Mouse (Mus musculus): ENCODE results near the gene Ube2ql1. TPM values are rescaled to one million over a fixed set of nuclear protein-coding genes. Genes with fewer than 3 reads are reported as not detected.

Ube2ql1 gene
- polyA plus RNA-seq, 1 experiment from 2014 or later = 0.02 TPM

DNA sequence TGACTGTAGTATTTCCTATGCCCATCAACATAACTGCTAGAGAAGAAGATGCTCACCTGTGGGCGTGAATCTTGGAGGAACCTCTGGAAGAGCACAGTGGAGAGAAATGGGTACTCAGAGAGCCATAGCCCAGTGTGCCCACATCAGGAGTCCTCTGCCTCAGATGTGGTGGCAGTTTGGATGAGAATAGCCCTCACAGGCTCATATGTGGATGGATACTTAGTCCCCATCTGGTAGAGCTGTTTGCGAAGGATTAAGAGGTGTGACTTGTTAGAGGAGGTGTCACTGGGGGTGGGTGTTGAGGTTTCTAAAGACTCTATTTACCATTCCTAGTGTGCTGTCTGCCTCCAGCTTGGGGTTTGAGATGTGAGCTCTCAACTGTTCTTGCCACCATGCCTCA lies 13.2 kb upstream of the Ube2ql1 start:
- Histone ChIP-seq H3K4me2 (ENCODE audit: low read depth, low read length) (no peak overlapping the region), H3K9me3 (replicated peaks; ENCODE audit: control insufficient read depth, low read length) (no peaks in the 10 kb centered on the region), H3K4me1 (ENCODE audit: control insufficient read depth, low read depth, low read length) (no peaks in the 10 kb centered on the region), H3K27me3 (ENCODE audit: control insufficient read depth, insufficient read depth, low read depth, low read length) (no peaks in the 10 kb centered on the region), H3K27ac (ENCODE audit: low read length) (no peak overlapping the region), H3K36me3 (ENCODE audit: control insufficient read depth, insufficient read depth) (no peaks in the 10 kb centered on the region), H3K9ac (ENCODE audit: low read depth, low read length) (no peak overlapping the region), H3K4me3 (ENCODE audit: low read depth, low read length) (no peak overlapping the region)
- 41% methylated on average over 2 of the region's 2 CpGs for WGBS (ENCODE audit: insufficient replicate concordance)
- no peak for ATAC-seq (ENCODE audit: low read depth)

DNA sequence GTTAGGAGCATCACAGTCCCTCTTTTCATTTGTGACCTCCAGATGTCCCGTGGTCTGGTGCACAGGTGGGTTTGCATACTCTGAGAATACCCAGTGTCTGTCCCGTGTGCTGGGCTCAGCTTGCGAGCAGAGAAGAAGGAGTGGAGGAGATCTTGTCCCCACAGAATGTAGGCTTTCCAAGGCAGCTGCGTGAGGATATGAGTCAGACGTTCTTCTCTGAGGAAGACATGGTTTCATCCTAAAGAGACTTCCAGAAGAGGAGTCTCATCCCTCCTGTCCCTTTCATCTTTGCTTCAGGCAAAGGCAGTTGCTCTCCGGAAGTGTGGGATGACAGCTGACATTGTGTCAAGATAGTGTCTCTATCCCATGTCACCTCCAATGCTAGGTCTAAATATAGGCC lies 11.8 kb upstream of the Ube2ql1 start:
- no peak for ATAC-seq (ENCODE audit: low read depth)
- Histone ChIP-seq H3K27me3 (ENCODE audit: control insufficient read depth, insufficient read depth, low read depth, low read length) (no peaks in the 10 kb centered on the region), H3K4me3 (ENCODE audit: low read depth, low read length) (no peak overlapping the region), H3K36me3 (ENCODE audit: control insufficient read depth, insufficient read depth) (no peaks in the 10 kb centered on the region), H3K4me1 (ENCODE audit: control insufficient read depth, low read depth, low read length) (no peaks in the 10 kb centered on the region), H3K9me3 (replicated peaks; ENCODE audit: control insufficient read depth, low read length) (no peaks in the 10 kb centered on the region), H3K4me2 (ENCODE audit: low read depth, low read length) (no peak overlapping the region), H3K9ac (ENCODE audit: low read depth, low read length) (no peak overlapping the region), H3K27ac (ENCODE audit: low read length) (no peak overlapping the region)
- 63% methylated on average over 6 of the region's 6 CpGs for WGBS (ENCODE audit: insufficient replicate concordance)

DNA sequence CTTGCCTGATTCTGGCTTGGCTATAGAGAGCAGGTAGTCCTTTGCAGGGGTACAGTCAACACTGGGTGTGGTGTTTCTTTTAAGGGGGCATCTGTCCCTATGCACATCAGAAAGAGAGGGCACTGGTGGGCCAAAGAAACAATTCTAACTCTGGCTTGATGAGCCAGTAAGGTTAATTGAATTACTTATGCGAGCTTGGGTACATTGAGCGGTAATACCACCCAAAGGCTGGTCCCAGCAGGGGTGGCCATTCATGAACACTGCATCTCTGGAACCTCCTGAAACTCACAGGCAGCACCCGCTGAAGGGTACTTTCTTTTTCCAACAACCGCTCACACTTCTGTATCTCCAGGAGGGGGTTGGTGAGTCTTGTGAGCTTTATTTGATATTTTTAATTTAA lies 9.1 kb upstream of the Ube2ql1 start:
- Histone ChIP-seq H3K4me3 (ENCODE audit: low read depth, low read length) (no peak overlapping the region), H3K9ac (ENCODE audit: low read depth, low read length) (no peak overlapping the region)
- no peak for ATAC-seq (ENCODE audit: low read depth)

DNA sequence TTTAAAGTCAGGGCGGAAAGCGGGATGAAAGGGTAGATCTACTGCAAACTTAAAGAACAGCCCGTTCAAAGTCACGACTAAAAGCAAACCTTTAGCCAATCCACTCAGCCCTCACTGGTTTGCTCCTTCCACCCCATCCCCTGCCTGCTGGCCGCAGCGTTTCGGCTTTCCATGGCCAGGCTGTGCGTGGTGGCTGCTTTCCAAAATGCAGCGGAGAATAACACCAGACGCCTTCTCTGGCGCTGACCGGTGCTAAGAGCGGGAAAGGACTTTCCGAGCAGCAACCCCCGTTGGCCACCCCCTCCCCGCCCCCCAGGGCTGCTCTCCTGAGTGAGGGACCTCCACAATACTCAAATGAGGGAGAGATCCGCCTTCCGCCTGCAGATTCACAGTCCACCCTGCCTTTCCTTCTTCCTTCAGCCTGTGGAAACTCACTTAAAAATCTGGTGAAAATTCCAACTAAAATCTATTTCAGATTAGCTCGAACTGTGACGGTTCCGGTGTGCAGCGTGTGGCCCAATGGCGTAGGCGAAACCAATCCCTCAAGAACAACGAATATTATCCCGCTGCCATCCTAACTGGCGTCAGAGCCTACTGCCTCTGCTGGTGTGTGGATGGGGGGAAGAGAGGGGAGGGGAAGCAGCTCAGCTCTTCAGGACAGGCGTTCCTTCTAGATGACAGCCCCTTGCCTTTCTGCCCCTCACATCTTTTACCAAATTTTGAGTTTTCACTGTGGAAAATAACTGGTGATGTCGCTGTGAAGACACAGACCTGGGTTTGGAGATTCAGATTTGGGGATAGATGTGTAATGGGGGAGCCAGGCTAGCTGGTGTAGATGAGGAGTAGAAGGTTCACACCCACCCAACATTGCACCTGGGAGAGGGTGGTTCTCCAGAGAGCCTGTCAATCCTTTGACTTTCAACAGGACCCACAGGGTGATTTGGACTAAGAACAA lies 919 bp upstream of the Ube2ql1 start:
- no peak overlapping the region for H3K27ac ChIP-seq (ENCODE audit: low read length)
- peak overlapping the region; percentile 53 for H3K4me2 ChIP-seq (ENCODE audit: low read depth, low read length)
- no peak for ATAC-seq (ENCODE audit: low read depth)
- H3K4me1 ChIP-seq (ENCODE audit: control insufficient read depth, low read depth, low read length) = no peaks in the 10 kb centered on the region
- WGBS (ENCODE audit: insufficient replicate concordance) = 4% methylated on average over 29 of the region's 29 CpGs
- H3K27me3 ChIP-seq (ENCODE audit: control insufficient read depth, insufficient read depth, low read depth, low read length) = peaks cover 46% of the 10 kb centered on the region
- no peaks in the 10 kb centered on the region for H3K9me3 ChIP-seq (replicated peaks; ENCODE audit: control insufficient read depth, low read length)
- H3K4me3 ChIP-seq (ENCODE audit: low read depth, low read length) = peak overlapping the region; percentile 54
- H3K36me3 ChIP-seq (ENCODE audit: control insufficient read depth, insufficient read depth) = no peaks in the 10 kb centered on the region
- H3K9ac ChIP-seq (ENCODE audit: low read depth, low read length) = no peak overlapping the region

More for the DNA sequence above, 9.1 kb upstream of the Ube2ql1 start:
- Histone ChIP-seq H3K27me3 (ENCODE audit: control insufficient read depth, insufficient read depth, low read depth, low read length) (no peaks in the 10 kb centered on the region), H3K4me2 (ENCODE audit: low read depth, low read length) (no peak overlapping the region), H3K27ac (ENCODE audit: low read length) (no peak overlapping the region), H3K4me1 (ENCODE audit: control insufficient read depth, low read depth, low read length) (no peaks in the 10 kb centered on the region), H3K36me3 (ENCODE audit: control insufficient read depth, insufficient read depth) (no peaks in the 10 kb centered on the region), H3K9me3 (replicated peaks; ENCODE audit: control insufficient read depth, low read length) (no peaks in the 10 kb centered on the region)
- 79% methylated on average over 4 of the region's 4 CpGs for WGBS (ENCODE audit: insufficient replicate concordance)

DNA sequence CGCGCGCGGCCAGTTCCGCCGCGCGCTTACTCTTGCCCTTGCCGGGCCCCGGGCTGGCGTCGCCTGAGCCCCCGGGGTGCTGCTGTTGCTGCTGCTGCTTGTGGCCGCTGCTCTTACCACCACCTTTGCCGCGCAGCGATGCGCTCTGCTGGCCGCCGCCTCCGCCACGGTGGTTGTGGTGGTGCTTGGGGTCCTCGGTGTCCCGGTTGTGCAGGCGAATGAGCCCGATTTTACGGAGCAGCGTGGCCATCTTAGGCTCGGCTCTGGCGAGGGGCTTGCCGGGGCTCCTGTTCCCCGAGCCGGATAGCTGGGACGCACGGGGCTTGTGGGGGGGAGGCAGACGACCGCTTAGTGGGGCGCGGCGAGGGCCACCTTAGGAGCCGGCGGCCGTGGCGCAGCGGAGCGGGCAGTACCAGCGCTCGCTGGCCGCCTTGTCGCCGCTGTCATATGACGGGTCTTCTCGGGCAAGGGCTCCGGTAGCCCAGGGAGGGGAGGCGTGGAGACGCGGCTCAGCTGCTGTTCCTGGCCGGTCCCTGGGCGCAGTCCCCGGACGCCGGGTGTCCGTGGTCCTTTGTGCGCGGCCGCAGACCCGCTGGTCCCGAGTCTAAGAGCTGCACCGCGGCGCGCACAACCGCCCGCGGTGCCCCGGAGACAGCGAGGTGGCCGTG lies 464 bp downstream of the Ube2ql1 start:
- H3K4me1 ChIP-seq (ENCODE audit: control insufficient read depth, low read depth, low read length) = no peaks in the 10 kb centered on the region
- peak overlapping the region; percentile 20; the same call in 1 of the 2 replicates for H3K9ac ChIP-seq (ENCODE audit: low read depth, low read length)
- H3K27ac ChIP-seq (ENCODE audit: low read length) = no peak overlapping the region
- H3K4me2 ChIP-seq (ENCODE audit: low read depth, low read length) = peak overlapping the region; percentile 64
- under 1% methylated on average over 72 of the region's 78 CpGs for WGBS (ENCODE audit: insufficient replicate concordance)
- no peaks in the 10 kb centered on the region for H3K9me3 ChIP-seq (replicated peaks; ENCODE audit: control insufficient read depth, low read length)
- ATAC-seq (ENCODE audit: low read depth) = peak; percentile 28
- peaks cover 46% of the 10 kb centered on the region for H3K27me3 ChIP-seq (ENCODE audit: control insufficient read depth, insufficient read depth, low read depth, low read length)
- H3K36me3 ChIP-seq (ENCODE audit: control insufficient read depth, insufficient read depth) = no peaks in the 10 kb centered on the region
- peak overlapping the region; percentile 54 for H3K4me3 ChIP-seq (ENCODE audit: low read depth, low read length)

DNA sequence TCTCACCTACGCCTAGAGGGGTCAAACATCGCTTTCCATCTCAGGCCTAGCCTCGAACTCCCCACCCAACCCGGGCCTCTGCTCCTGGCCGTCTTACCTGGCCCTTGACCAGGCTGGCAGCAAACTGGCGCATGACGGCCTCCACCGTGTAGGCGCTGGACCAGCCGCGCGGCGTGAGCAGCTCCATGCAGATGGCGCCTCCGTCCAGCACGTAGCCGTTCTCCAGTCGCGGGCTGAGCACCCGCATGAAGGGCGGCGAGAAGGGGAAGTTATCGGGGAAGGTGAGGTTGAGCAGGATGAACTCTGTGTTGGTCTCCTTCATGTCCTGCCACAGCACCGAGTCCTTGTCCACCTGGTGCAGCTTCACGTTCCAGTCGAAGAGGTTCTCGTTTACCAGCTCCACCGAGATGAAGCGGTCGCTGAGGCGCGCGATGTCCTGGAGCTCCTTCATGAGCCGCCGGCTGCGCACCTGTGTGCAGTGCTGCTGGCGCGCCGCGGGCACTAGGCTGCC lies 1.2 kb downstream of the Ube2ql1 start:
- H3K9me3 ChIP-seq (replicated peaks; ENCODE audit: control insufficient read depth, low read length) = no peaks in the 10 kb centered on the region
- H3K4me1 ChIP-seq (ENCODE audit: control insufficient read depth, low read depth, low read length) = no peaks in the 10 kb centered on the region
- no peaks in the 10 kb centered on the region for H3K36me3 ChIP-seq (ENCODE audit: control insufficient read depth, insufficient read depth)
- H3K27ac ChIP-seq (ENCODE audit: low read length) = no peak overlapping the region
- 1% methylated on average over 39 of the region's 40 CpGs for WGBS (ENCODE audit: insufficient replicate concordance)
- ATAC-seq (ENCODE audit: low read depth) = no peak
- peak overlapping the region; percentile 64 for H3K4me2 ChIP-seq (ENCODE audit: low read depth, low read length)
- H3K27me3 ChIP-seq (ENCODE audit: control insufficient read depth, insufficient read depth, low read depth, low read length) = peaks cover 46% of the 10 kb centered on the region
- H3K9ac ChIP-seq (ENCODE audit: low read depth, low read length) = no peak overlapping the region
- peak overlapping the region; percentile 54 for H3K4me3 ChIP-seq (ENCODE audit: low read depth, low read length)

DNA sequence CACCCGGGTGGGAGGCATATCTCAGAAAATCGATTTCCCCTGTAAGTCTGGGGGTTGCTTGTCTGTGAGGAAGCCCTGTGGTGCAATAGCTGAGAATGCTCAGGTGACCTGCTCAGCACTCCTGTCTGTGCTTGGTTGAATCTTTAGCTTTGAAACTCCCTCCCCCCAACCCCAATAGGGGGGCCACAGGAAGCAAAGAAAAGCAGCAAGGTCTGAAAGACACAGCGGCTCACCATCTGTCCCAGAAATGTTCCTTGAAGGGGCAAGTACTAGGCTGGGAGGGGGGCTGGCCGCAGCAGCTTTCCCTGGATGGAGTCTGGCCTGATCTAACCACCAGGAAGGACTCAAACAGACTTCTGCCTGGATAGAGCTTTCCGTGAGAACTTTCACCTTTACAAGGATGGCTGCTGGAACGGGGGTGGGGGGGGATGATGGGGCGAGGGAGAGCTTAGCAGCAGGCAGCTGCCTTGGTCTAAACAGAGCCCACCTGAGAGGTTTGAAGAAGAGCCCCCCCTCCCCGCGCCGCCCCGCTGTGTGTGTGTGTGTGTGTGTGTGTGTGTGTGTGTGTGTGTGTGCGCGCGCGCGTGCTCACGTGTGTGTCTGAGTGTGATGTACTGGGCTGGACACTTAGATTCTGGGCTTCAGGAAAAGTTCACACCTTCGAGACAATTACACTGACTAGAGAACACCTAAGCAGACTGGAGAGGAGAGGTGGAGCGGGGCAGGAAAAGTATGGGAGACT lies 2.1 kb downstream of the Ube2ql1 start:
- no peaks in the 10 kb centered on the region for H3K36me3 ChIP-seq (ENCODE audit: control insufficient read depth, insufficient read depth)
- H3K9ac ChIP-seq (ENCODE audit: low read depth, low read length) = no peak overlapping the region
- peaks cover 46% of the 10 kb centered on the region for H3K27me3 ChIP-seq (ENCODE audit: control insufficient read depth, insufficient read depth, low read depth, low read length)
- no peak for ATAC-seq (ENCODE audit: low read depth)
- peak overlapping the region; percentile 54; the same call in 1 of the 2 replicates for H3K4me3 ChIP-seq (ENCODE audit: low read depth, low read length)
- no peaks in the 10 kb centered on the region for H3K4me1 ChIP-seq (ENCODE audit: control insufficient read depth, low read depth, low read length)
- H3K4me2 ChIP-seq (ENCODE audit: low read depth, low read length) = peak overlapping the region; percentile 64
- 9% methylated on average over 14 of the region's 19 CpGs for WGBS (ENCODE audit: insufficient replicate concordance)
- no peak overlapping the region for H3K27ac ChIP-seq (ENCODE audit: low read length)
- H3K9me3 ChIP-seq (replicated peaks; ENCODE audit: control insufficient read depth, low read length) = no peaks in the 10 kb centered on the region

DNA sequence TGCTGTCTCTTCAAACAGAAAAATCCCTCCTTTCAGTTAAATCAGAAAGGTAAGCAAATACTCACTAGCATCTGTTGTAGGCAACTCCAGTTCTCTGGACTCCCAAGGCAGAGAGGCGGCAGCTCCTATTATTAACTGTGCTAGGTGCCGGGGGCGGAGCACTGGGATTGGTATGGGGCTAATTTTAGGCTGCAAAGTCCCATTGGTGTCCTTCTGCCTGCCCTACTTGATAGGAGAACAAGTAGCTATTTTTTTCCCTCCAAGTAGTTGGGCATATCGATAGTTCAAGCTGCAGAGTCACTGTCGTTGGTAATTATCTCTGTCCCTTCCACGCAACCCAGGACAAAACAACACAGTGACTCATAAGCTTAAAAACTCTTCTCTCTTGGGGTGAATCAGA lies 7.1 kb downstream of the Ube2ql1 start:
- H3K9ac ChIP-seq (ENCODE audit: low read depth, low read length) = no peak overlapping the region
- H3K9me3 ChIP-seq (replicated peaks; ENCODE audit: control insufficient read depth, low read length) = no peaks in the 10 kb centered on the region
- no peak overlapping the region for H3K27ac ChIP-seq (ENCODE audit: low read length)
- H3K4me2 ChIP-seq (ENCODE audit: low read depth, low read length) = no peak overlapping the region
- no peaks in the 10 kb centered on the region for H3K4me1 ChIP-seq (ENCODE audit: control insufficient read depth, low read depth, low read length)
- no peaks in the 10 kb centered on the region for H3K36me3 ChIP-seq (ENCODE audit: control insufficient read depth, insufficient read depth)
- ATAC-seq (ENCODE audit: low read depth) = no peak
- WGBS (ENCODE audit: insufficient replicate concordance) = 78% methylated on average over 6 of the region's 6 CpGs
- peaks cover 11% of the 10 kb centered on the region for H3K27me3 ChIP-seq (ENCODE audit: control insufficient read depth, insufficient read depth, low read depth, low read length)
- H3K4me3 ChIP-seq (ENCODE audit: low read depth, low read length) = no peak overlapping the region

All from liver, embryonic 16.5 days (tissue).